Mouse (Mus musculus) c-Kit-positive CD71-positive TER-119-positive erythroid progenitor cells, embryonic 14.5 days (primary cell): ENCODE data around the gene Snx29.
"Not testable (repeated sequence)": the region's sequence is repeated elsewhere in the genome, so short reads cannot be mapped to it uniquely, and the experiment has no call there.

ENCODE experiments used
- DNase-seq: peaks from one replicate; pipeline ENCODE4 v3.0.0-alpha.2; 2013; ENCODE audit warnings: low spot score

Snx29 gene

GRCm38 (mm10) chr16:11494895-11495294 is 172.2 kb downstream of the Snx29 start:
- no peak for DNase-seq

DNA sequence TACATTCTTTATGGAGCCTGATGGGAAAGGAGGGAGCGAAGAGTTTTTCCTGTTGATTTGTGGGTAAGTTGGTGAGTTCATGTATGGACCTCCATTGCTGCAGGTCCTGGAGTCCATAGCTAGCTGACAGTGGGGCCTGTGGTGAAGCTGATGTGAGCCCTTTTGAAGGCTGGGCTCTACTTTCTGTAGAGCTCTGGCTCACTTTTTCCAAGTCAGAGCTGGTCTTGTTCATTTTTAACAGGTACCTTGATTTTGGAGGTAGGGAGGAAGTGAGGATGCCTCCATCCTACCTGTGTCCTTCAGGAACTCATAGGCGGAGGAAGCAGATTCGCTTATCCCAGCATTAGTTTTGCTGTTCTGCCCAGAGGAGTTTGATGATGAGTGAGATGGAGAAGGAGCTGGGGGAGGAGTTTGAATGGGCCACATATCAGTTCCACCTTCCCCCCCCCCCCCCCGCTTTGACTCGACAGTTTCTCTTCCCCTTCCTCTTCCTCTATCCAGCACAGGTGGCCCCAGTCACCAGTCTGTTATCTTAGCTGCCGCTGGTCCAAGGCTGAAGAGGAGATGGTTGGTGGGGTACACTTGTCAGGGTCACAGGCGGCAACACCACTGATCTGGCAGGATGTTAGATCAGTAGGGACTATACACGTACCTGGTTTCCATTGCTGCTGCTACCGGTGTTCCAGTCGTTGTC is 173.4 kb downstream of the Snx29 start:
- no peak for DNase-seq

DNA sequence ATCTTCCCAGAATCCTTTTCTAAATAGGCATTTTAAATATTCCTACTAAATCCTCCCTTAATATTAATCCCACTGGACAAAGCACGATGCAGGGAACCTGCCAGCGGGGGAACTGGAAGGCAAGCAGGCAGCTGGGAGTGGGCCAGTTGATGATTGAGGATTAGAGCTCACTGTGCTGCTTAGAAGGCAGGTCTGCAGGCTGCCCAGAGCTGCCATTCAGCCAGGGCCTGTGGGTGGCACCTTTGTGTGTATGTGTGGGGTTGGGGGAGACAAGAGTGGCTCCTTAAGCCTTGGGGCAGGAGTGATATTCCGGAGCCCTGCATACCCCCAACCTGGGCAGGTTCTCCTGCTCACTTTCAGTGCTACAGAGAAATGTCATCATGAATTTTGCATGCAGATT is 174.0 kb downstream of the Snx29 start:
- DNase-seq, result no peak

DNA sequence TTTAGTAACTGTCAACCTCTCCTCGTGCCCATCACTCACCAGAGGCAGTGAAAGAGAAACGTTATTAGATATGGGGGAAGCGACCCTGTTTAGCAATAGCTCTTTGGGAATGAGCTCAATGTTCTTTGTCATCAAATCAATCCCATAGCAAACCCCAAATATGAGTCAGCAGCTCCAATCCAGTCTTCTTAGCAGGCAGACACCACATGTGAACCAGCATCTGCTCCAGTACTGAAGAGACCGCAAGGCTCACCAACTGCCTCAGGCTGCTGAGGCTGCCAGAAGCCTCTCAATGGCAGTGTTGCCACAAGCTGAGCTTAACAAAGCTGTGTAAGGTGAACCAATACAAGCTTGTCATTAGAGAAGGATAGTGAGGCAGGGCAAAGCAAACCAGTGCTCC is 177.4 kb downstream of the Snx29 start:
- no peak for DNase-seq

- no peak for DNase-seq
These were observed 178.4 kb downstream of the Snx29 start for GRCm38 (mm10) chr16:11501138-11501537.

DNA sequence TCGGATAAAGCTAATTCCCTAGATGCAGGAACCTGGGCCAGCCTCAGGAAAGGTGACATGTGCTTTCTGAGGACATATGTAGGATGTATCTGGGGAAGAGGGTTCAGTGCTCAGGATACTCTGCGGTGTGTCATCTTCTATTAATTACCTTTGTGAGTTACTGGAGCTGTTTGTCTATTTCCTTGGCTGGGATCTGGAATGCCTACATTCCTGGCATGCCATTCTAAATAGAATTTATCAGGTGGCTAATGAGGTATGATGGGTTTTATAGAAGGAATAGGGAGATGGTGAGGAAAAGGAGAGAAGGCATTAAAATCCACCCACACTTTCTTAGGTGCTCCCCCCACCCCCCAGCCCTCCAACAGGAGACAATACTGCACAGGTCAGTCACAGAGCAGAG is 178.9 kb downstream of the Snx29 start:
- no peak for DNase-seq

DNA sequence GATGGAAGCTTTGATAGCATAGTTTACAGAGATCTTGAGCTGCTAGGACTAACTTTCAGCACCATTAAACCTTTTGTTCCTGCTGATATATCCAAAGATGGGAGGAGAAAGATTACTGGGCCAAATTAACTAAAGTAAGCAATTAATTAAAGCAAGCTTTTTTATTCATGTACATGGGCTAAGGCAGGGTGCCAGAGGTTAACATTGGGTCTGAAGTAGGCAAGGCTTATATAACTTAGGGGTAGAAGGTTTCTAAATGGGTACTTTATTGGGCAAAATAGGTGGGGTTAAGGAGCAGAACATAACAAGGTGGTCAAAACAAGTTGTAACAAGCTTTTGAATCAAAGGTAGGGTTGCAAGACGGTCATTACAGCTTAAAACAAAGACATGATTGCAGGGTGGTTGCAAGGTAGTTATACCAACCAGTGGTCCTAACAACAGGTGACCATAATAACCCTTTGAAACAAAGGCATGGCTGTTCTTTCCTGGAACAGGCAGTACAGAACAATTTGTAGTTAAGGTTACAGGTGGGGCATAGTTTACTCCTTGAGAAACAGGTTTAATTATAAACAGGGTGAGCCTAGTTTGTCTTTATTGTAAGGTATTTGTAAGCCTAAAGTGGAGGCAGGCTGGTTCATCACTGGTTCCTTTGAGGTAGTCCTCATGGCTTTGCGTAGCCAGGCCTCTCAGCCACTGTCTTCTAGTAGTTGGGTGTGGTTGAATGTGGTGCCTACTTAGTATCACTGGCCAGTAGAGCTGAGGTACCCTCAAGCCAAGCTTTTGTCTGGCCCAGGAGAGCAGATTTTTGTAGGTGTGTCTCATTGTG is 182.2 kb downstream of the Snx29 start:
- DNase-seq, result no peak

- no peak for DNase-seq
These were observed 182.9 kb downstream of the Snx29 start for GRCm38 (mm10) chr16:11505492-11506176.

- no peak for DNase-seq
These were observed 184.6 kb downstream of the Snx29 start for GRCm38 (mm10) chr16:11507188-11507731.

DNA sequence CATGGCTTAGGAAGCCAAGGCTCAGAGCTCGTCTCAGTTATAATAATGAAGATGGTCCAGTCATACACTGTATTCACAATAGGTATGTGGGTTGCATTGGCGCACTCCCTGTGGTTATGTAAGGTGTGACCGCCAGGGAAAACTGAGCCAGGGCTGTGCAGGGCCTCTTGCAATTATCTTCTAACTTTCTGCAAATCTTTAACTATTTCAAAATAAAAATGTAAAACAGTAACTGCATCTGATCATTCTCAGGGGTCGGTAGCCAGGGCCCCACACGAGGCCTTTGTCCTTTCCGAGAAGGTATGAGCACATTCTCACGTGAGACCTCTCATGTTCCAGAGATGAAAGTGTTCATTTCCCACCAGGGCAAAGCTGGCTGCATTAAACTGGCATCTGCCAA is 185.6 kb downstream of the Snx29 start:
- no peak for DNase-seq

GRCm38 (mm10) chr16:11510416-11510815 is 187.7 kb downstream of the Snx29 start:
- no peak for DNase-seq

DNA sequence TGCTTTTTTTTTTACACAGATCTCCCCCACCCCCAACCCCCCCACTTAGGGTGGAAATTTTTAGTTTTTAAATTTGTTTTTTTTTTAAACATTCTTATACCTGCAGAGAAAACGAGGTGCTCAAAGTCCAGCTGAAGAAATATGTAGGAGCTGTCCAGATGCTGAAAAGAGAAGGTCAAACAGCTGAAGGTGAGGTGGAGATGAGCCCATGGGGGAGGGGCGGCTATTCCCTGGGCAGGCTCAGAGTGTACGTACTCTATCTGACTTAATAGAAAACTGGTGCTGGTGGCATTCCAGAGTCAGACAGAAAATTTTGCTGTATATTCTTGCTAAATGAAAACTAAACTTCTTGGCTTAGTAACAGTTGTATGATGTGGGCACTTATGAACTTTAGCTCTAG is 188.1 kb downstream of the Snx29 start:
- DNase-seq, result no peak

- DNase-seq, result not testable (repeated sequence)
These were observed 189.0 kb downstream of the Snx29 start for GRCm38 (mm10) chr16:11511696-11512095.

DNA sequence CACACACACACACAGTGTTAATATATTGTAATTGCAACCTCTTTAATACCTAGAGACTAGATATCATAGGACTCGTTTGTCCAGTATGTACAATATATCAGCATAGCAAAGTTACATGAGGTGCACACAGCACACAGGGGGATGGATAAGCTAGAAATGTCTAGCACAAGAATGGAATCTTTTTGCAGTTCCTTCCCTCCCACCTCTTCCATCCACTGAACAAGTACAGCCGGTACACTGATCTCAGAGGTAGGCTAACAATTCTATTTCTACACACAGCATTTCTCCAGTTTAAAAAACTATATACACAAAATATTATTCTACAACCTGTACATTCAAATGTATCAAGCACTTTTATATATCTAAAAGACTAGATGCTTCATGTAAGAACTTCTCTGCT is 194.0 kb downstream of the Snx29 start:
- no peak for DNase-seq

- DNase-seq, result no peak
These were observed 194.7 kb downstream of the Snx29 start for GRCm38 (mm10) chr16:11517385-11517784.

GRCm38 (mm10) chr16:11518803-11519498 is 196.2 kb downstream of the Snx29 start:
- DNase-seq, result no peak

- peak; percentile 8 for DNase-seq
These were observed 203.5 kb downstream of the Snx29 start for GRCm38 (mm10) chr16:11526104-11526786.

GRCm38 (mm10) chr16:11526996-11527395 is 204.3 kb downstream of the Snx29 start:
- no peak for DNase-seq

- DNase-seq, result no peak
These were observed 207.9 kb downstream of the Snx29 start for GRCm38 (mm10) chr16:11530466-11531194.

- DNase-seq, result no peak
These were observed 208.7 kb downstream of the Snx29 start for GRCm38 (mm10) chr16:11531441-11531840.

DNA sequence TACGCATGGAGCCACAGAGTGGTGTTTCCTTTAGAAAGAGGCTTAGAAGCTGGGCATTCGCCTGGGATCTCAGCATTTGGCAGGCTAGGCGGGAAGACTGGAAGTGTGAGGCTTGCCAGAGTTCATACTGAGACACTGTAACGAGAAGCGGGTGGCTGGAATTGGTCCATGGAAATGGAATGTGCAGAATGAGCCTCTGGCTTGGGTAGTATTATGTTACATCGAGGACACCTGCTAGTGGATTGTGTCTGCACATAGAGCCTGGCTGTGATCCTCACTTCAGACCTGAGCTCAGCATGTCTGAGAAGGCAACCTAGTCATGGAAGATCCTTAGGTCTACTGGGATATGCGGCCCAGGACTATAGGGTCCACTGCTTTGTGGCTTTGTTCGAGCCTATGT is 209.9 kb downstream of the Snx29 start:
- no peak for DNase-seq
